Mouse (Mus musculus) adrenal gland, postnatal 4 days (tissue): ENCODE measurements around the gene Bhlhe23. TPM values are rescaled to one million over a fixed set of nuclear protein-coding genes. Genes with fewer than 3 reads are reported as not detected.

Source experiments
- DNase-seq, 2 experiments: peaks; one replicate each; pipeline ENCODE4 v3.0.0; 2021 to 2022; ENCODE audit warnings: low spot score in 2 of 2, mixed read lengths in 2 of 2
- total RNA-seq, 2 experiments: library from RNA; stranded (reverse); gene quantifications; 2 replicates each; pipeline ENCODE4 v1.2.3; 2021

Bhlhe23 gene
- total RNA-seq, 2 experiments from 2014 or later = not detected

GRCm38 (mm10) chr2:180775641-180776040, 1.1 kb downstream of the Bhlhe23 start:
- no peak for DNase-seq

DNA sequence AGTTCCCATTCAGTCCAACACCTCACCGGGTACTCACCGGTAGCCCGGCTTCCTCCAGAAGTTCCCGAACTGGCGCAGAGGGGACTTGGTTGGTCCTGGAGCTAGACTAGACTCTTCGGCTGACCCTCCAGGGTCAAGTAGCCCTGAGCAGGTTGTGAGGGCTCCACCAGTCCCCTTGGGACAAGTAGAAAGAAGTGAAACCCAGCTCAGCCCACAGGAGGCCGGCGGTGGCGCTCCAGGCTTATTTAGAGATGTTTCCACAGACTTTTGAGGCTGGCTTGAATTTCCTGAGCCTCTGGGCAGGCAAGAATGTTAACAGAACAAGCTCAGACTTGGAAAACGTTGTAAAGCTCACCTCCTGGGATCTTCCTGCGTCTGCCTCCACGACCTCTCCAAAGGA, 1.5 kb downstream of the Bhlhe23 start:
- DNase-seq = no peak

GRCm38 (mm10) chr2:180765713-180766112, 11.0 kb downstream of the Bhlhe23 start:
- no peak for DNase-seq

- DNase-seq = no peak
Measured at GRCm38 (mm10) chr2:180764986-180765385, 11.7 kb downstream of the Bhlhe23 start.

- no peak for DNase-seq
Measured at GRCm38 (mm10) chr2:180758513-180759263, 18.0 kb downstream of the Bhlhe23 start.

DNA sequence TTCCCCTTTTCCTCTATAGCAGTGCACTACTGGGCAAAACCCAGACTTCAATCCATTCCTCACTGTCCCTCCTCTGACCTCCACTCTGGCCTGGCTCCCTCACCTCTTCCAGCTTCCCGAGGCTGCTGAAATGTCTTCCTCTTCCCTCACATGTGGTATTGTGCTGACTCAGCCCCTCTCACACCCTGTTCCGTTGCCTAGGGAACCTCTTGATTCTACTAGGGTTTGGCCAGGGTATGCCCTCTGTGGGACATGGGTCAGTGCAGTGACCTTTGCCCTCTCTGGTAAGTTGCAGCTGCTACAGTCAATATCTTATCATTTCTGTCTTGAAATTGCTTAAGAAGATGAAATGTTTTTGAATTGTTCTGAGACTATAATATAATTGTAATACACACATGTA, 19.9 kb downstream of the Bhlhe23 start:
- DNase-seq = no peak

- peak; percentile 30 to 42 for DNase-seq
Measured at GRCm38 (mm10) chr2:180755896-180756295, 20.8 kb downstream of the Bhlhe23 start.

DNA sequence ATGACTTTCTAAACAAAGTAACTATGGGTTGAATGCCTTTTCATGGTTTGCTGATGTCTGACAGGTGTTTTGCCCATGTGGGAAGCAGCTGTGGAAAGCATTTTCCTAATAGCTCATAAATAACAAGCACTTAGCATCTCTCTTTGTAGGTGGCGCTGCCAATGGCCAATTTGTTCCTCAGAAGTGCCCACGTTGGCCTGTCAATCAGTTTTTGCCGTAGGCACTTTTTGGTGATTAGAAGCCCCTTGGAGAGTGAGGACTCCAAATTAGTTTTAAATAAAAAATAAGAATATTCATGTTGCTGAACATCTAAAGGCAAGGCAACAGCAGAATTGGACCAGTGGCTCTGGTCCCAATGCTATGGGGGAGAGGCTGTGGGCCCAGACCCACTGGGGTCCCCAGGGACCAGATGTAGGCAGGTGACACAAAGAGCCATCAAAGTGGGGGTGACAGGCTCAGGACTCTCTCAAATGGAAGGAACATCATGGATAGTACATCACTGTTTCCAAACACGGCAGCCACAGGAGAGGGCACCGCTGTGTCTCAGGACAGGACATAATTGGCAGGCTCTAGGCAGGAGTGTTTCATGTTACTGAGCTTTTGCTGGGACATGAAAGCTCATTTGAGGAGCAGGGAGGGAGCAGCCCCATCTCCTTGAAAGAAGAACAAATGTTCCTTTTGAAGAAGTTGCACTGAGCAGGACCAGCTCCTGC, 21.6 kb downstream of the Bhlhe23 start:
- DNase-seq = no peak

DNA sequence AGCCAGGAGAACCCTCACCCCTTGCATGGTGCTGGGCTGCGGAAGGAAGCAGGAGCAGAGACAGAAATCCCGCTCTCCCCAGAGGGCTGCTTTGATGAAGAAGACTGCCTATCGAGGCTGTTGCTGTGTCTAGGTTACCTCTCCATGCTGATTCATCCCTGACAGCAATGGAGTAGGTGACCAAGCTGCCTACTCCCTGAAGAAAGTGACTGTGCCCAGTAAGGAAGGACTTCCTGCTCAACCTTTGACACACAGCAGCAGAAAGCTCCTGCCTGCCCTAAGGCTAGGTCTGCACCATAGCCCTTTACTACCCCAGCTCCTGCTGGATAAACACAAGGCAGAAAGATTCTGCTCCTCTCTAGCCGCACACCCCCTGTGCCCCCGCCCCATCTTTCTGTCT, 27.8 kb downstream of the Bhlhe23 start:
- no peak for DNase-seq

GRCm38 (mm10) chr2:180746569-180747192, 30.0 kb downstream of the Bhlhe23 start:
- no peak for DNase-seq

DNA sequence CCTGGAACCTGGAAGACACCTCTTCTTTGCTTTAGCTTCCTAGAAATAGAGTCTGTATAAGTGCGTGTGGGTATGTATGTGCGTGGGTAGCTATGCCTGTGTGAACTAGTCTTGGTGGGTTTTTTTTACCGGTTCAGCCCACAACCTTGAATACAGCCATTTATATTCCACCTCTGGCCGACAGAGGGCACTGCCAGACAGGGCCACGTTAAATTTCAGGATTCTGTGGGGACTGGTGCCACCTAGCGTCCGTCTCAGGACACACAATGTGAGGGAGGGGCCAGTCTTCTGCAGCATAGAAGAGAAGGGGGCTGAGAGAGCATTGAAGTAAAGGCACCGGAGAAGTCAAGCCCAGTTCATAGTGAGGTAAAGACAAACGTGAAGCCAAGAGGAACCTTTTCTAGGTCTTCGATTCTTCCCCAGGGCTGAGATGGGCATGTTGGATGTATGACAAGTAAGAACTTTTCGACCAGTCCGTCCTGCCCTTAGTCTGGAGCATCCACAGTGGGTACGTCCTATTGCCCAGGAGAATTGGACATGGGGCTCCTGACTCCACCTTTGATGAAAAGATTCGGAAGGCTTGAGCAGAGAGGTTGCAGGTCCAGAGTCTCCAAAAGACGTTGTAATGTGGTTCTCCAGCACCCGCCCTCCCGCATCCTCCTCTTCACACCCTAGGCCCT, 31.3 kb downstream of the Bhlhe23 start:
- peak; percentile 70 to 76 for DNase-seq

DNA sequence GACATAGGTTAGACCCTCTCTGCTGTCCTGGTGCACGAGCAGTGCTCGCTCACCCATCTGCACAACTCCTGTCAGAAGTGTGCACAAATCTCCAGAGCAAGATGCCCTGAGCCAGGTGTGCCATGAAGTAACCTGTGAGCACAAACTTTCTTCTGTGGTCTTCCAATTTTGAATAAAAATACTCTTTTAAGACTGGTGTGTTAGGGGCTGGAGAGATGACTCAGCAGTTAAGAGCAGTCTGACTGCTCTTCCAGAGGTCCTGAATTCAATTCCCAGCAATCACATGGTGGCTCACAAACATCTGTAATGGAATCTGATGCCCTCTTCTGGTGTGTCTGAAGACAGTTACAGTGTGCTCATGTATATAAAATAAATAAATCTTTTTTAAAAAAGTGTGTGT, 33.4 kb downstream of the Bhlhe23 start:
- no peak for DNase-seq

DNA sequence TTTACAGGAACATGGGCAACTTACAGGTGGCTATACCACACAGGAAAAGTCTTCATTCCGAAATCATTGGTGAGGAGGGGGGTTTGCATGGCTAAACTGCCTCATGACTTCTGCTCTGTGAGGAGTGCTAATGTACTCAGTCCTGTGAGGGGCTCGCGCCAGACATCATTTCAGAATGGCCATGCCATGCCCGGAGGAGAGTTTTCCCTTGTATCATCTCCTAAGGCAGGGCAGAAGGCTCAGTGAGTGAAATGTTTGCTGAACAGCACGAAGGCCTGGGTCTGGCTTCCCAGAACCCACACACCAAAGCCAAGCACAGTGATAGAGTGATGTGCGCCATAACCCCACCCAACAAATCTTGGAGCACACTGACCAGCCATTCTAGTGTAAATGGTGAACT, 33.9 kb downstream of the Bhlhe23 start:
- DNase-seq = no peak

GRCm38 (mm10) chr2:180741421-180741820, 35.3 kb downstream of the Bhlhe23 start:
- no peak for DNase-seq

GRCm38 (mm10) chr2:180740349-180740748, 36.4 kb downstream of the Bhlhe23 start:
- no peak for DNase-seq

DNA sequence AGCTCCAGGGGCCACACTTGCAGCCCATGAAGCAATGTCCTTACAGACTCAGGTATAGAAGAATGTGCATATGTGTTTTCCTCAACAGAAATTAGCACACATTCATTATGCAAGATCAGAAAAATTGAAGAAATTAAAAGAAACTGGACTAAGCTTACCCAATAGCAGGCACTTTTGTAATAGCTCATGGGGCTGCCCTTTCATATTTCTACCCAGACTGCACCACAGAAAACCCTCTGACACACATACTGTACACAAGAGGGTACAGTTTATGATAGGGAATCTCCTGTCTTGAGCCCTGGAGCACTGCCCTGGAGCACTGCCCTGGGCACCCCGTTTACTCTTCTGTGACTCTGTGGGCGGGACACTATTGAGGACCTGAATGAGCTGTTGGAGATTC, 38.7 kb downstream of the Bhlhe23 start:
- no peak for DNase-seq

- no peak for DNase-seq
Measured at GRCm38 (mm10) chr2:180735232-180735631, 41.5 kb downstream of the Bhlhe23 start.

DNA sequence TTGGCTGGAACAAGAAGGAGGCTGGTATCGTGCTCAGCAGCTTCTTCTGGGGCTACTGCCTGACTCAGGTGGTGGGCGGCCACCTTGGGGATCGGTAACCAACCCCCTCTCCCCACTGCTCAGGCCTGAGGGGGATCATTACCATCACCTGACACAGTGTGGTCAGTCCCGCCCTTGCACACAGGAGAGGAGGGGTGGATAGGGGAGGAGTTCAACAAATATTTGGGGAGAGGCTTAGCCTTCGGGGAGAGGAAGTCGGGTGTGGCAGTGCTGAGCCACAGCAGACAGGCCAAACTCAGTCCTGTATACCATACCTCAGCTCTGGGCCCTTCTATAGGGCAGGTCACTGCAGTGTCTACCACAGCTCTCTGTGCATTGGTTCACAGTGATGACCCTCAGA, 44.7 kb downstream of the Bhlhe23 start:
- DNase-seq = no peak

- no peak for DNase-seq
Measured at GRCm38 (mm10) chr2:180731036-180731435, 45.7 kb downstream of the Bhlhe23 start.

DNA sequence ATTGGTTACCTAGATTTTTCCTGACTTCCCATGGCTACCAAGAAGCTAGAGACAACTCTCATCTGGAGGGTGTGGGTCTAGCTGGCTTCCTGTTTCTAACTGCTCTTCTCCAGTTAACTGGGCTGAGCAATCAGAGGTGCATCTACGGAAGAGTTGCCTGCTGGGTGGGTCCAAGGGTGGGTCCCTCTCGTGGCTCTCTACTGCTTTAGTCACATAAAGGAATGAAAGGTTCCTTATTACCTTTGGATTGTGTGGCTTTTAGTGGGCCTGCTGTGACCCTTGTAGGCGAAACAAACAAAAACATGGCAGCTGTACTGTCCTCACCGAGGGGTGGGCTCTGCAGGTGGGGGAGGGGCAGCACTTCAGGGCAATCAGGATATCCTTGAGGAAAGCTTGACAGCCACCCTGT, 49.1 kb downstream of the Bhlhe23 start:
- no peak for DNase-seq

DNA sequence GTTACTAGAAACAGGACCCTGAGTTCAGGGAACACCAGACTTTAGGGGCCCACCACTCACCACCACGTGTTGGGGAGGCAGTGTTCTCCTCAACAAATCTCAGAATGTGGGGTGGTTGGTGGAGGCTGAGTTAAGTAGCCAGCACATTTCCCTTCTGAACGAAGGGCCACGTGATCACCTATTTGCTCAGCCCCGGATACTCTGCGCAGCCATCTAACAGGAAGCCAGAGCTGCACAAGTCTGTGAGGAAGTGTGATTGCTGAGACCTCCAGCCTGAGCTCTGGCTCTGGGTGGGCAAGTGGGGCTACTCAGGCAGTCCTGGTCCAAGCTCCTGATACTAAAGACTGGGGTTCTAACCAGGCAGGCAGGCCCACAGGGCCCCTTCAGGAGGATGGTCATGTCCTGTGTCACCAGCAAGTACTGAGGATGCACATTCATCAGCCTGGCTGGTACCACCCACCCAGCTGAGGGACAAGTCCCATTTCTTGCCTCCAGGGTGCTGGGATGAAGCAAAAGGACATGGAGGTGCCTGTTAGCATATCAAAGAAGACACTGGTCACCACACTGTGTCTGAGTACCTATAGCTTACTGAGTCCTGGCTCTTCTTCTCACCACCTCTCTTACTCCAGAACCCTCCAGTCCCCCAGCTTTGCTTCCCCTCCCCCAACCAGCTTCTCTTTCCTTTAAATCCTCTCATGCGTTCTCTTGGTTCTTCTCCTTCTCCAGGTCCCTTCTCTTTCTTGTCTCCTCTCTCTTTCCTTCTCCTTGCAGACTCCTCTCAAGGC, 49.9 kb downstream of the Bhlhe23 start:
- DNase-seq = no peak
